Comparison of ENCODE assay signal across 8 mouse cellular contexts in the genomic region with DNA sequence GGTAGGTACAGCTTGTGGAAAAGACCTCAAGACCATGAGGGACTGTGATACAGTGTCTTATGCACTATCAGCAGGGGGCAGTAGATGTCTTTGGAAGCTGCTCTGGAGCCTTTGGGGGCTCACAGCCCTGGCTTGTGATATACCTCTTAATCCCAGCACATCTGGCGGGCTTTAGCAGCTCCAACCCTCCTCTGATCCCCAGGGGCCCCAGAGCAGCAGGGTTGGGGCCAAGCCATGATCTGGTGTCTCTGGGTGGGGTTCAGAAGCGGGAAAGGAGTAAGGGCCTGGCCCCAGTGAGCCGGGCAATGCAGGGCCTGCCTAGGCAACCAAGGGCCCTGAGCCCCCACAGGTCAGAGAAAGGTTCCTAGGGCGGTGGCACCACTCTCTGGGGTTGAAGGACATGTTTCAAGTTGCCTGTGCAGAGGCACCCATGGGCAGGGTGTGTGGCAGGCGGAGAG. TPM values are rescaled to one million over a fixed set of nuclear protein-coding genes. Genes with fewer than 3 reads are reported as not detected.
DNase-seq lines count a peak whose midpoint lies in the region; ATAC-seq lines count a peak whose summit lies in the region.

No protein-coding gene starts in this region.

- no peaks in the 10 kb centered on the region for H3K9me3 ChIP-seq in forebrain, embryonic 13.5 days (replicated peaks)
- no peaks in the 10 kb centered on the region for H3K9me3 ChIP-seq in liver, embryonic 12.5 days (replicated peaks)

- H3K4me1 ChIP-seq in forebrain, embryonic 13.5 days = no peaks in the 10 kb centered on the region
- 0 out of 2 replicates have a peak, but pooled peaks cover 15% of the 10 kb centered on the region for H3K4me1 ChIP-seq in liver, embryonic 12.5 days

- DNase-seq in layer of hippocampus, adult 11-12 months (ENCODE audit: low spot score) = peak; percentile 56
- DNase-seq in layer of hippocampus, adult 9-10 months (ENCODE audit: low spot score) = no peak
- DNase-seq in NIH3T3 (ENCODE audit: low read depth) = peak; percentile 92
- DNase-seq in heart, postnatal 4 days = peak; percentile 80
- peak; percentile 81 for DNase-seq in retina, embryonic 14.5 days (ENCODE audit: low spot score)

- H3K27me3 ChIP-seq in forebrain, embryonic 13.5 days = no peaks in the 10 kb centered on the region
- H3K27me3 ChIP-seq in liver, embryonic 12.5 days (replicated peaks) = no peaks in the 10 kb centered on the region; the same call in 1 of the 2 replicates

- WGBS in forebrain, embryonic 13.5 days = 61% methylated on average over 5 of the region's 5 CpGs
- WGBS in liver, embryonic 12.5 days (ENCODE audit: insufficient replicate concordance) = 51% methylated on average over 5 of the region's 5 CpGs

- no peak overlapping the region for H3K27ac ChIP-seq in forebrain, embryonic 13.5 days
- H3K27ac ChIP-seq in liver, embryonic 12.5 days = no peak overlapping the region

- no peak overlapping the region for H3K4me3 ChIP-seq in forebrain, embryonic 13.5 days
- no peak overlapping the region for H3K4me3 ChIP-seq in liver, embryonic 12.5 days

- H3K9ac ChIP-seq in forebrain, embryonic 13.5 days = no peak overlapping the region
- no peak overlapping the region for H3K9ac ChIP-seq in liver, embryonic 12.5 days

- peak; percentile 73 for ATAC-seq in forebrain, embryonic 13.5 days
- 0 out of 2 replicates have a peak, but pooled peaks have one; percentile 22 for ATAC-seq in liver, embryonic 12.5 days
- no peak for ATAC-seq in inflammation-experienced regulatory T-cells, adult 6 months

- H3K36me3 ChIP-seq in forebrain, embryonic 13.5 days (ENCODE audit: poor library complexity, severe bottlenecking) = no peaks in the 10 kb centered on the region
- H3K36me3 ChIP-seq in liver, embryonic 12.5 days = no peaks in the 10 kb centered on the region

- no peak overlapping the region for H3K4me2 ChIP-seq in forebrain, embryonic 13.5 days
- H3K4me2 ChIP-seq in liver, embryonic 12.5 days = no peak overlapping the region

RNA-seq across cellular contexts. Expression of a gene that starts 0.9 kb away (rescaled TPM):
- 0.61 TPM in 1 of 2 replicates, not detected in the other for polyA plus RNA-seq in forebrain, embryonic 13.5 days (2015; fragmentation: Nextera tagmentation; extraction: Ambion mirVana)
- total RNA-seq in heart, postnatal 4 days (2021) = 10 to 100 TPM in 1 of 2 experiments, 1 to 10 TPM in 1; 6.6 to 16.4 TPM
- polyA plus RNA-seq in liver, embryonic 12.5 days (2016; fragmentation: Nextera tagmentation; extraction: Ambion mirVana) = 1.8 and 2.4 TPM in 2 replicates
- polyA plus RNA-seq in inflammation-experienced regulatory T-cells, adult 6 months (2017; shearing (Covaris generic)) = not detected

RNA-seq across cellular contexts. Expression of a gene that starts 6.0 kb away (rescaled TPM):
- not detected in 2 replicates for polyA plus RNA-seq in forebrain, embryonic 13.5 days (2015; fragmentation: Nextera tagmentation; extraction: Ambion mirVana)
- not detected for total RNA-seq in heart, postnatal 4 days (2021)
- polyA plus RNA-seq in liver, embryonic 12.5 days (2016; fragmentation: Nextera tagmentation; extraction: Ambion mirVana) = not detected in 2 replicates
- not detected for polyA plus RNA-seq in inflammation-experienced regulatory T-cells, adult 6 months (2017; shearing (Covaris generic))

RNA-seq across cellular contexts. Expression of a gene that starts 19.9 kb away (rescaled TPM):
- polyA plus RNA-seq in forebrain, embryonic 13.5 days (2015; fragmentation: Nextera tagmentation; extraction: Ambion mirVana) = 4.2 TPM in 2 replicates
- total RNA-seq in heart, postnatal 4 days (2021) = 100 to 1,000 TPM in 1 of 2 experiments, 10 to 100 TPM in 1; 93.3 to 108 TPM
- 16.7 and 17.0 TPM in 2 replicates for polyA plus RNA-seq in liver, embryonic 12.5 days (2016; fragmentation: Nextera tagmentation; extraction: Ambion mirVana)
- 1,000 to 10,000 TPM; 1,183 to 1,943 (median 1,210) TPM for polyA plus RNA-seq in inflammation-experienced regulatory T-cells, adult 6 months (2017; shearing (Covaris generic))

RNA-seq across cellular contexts. Expression of a gene that starts 52.8 kb away (rescaled TPM):
- polyA plus RNA-seq in forebrain, embryonic 13.5 days (2015; fragmentation: Nextera tagmentation; extraction: Ambion mirVana) = 145 and 166 TPM in 2 replicates
- total RNA-seq in heart, postnatal 4 days (2021) = 100 to 1,000 TPM; 344 to 370 TPM
- 289 and 295 TPM in 2 replicates for polyA plus RNA-seq in liver, embryonic 12.5 days (2016; fragmentation: Nextera tagmentation; extraction: Ambion mirVana)
- polyA plus RNA-seq in inflammation-experienced regulatory T-cells, adult 6 months (2017; shearing (Covaris generic)) = 100 to 1,000 TPM; 259 to 561 (median 285) TPM

RNA-seq across cellular contexts. Expression of a gene that starts 58.0 kb away (rescaled TPM):
- polyA plus RNA-seq in forebrain, embryonic 13.5 days (2015; fragmentation: Nextera tagmentation; extraction: Ambion mirVana) = 0.28 and 0.77 TPM in 2 replicates
- 10 to 100 TPM in 1 of 2 experiments, under 1 TPM in 1; 0.98 to 10.9 TPM for total RNA-seq in heart, postnatal 4 days (2021)
- polyA plus RNA-seq in liver, embryonic 12.5 days (2016; fragmentation: Nextera tagmentation; extraction: Ambion mirVana) = 0.51 TPM in 1 of 2 replicates, not detected in the other
- 1 to 10 TPM; 2.5 to 3.8 (median 2.8) TPM for polyA plus RNA-seq in inflammation-experienced regulatory T-cells, adult 6 months (2017; shearing (Covaris generic))

Comparison
In these comparisons a context has a peak if more than half of its experiments do, and no peak if none do; other contexts are left out.
1. RNA of a gene that starts 19.9 kb away (polyA plus RNA-seq): 1,183 to 1,943 TPM in inflammation-experienced regulatory T-cells, adult 6 months; 16.7 to 17.0 TPM in liver, embryonic 12.5 days and 4.2 TPM in forebrain, embryonic 13.5 days; every median in the first group is over 10 times any median in the second.